Mouse (Mus musculus): ENCODE measurements around the gene Rnf41.

DNA sequence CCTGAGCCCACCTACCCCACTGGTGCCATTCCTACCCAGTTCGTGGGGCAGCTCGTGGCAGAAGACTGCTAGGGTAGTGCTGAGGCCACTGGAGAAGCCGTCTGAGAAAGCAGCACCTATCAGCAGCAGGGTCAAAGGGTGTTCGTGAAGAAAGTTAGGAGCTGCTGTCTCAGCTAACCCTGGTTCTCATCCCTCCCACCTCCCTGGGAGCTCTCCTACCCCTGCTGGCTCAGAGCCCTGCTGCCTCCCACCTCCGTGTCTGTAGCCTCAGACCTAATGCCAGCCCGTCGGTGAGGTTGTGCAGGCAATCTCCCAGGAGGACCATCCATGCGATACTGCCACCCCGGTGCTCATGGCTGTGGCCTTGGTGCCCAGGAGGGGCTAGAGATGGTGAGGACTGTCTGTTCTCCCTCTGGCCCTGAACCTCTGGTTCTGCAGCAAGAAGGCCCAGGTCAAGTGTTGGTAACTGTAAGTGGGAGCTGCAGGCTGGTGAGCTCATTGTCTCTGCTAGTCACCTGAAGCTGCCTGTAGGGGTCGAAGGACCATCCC, 14.7 kb upstream of the Rnf41 start:
- TF ChIP-seq CTCF (IDR thresholded peaks at IDR 0.05; ENCODE audit: control insufficient read depth, insufficient read depth, insufficient replicate concordance, low read depth, low read length) (no peak), POLR2A (IDR thresholded peaks at IDR 0.05; ENCODE audit: control insufficient read depth, low read depth, low read length) (no peak)

All from testis, adult 2 months (tissue).